In genomic region chr15:61535180-61535579, GRCm38 (mm10) we compare ENCODE assay signal across 20 mouse cellular contexts.
"Had no signal": no experiment of that assay in that cellular context is flagged by ENCODE, and none has a peak within 500 bp of the region (broad histone marks: within the 10 kb centered on the region; RNA-seq: fewer than 3 reads in every experiment).

No protein-coding gene starts in this region.

- H3K4me1 ChIP-seq: limb, embryonic 13.5 days; liver, embryonic 12.5 days; liver, embryonic 15.5 days; neural tube, embryonic 12.5 days; neural tube, embryonic 15.5 days had no signal

- H3K9me3 ChIP-seq: kidney, embryonic 15.5 days; limb, embryonic 13.5 days; liver, embryonic 12.5 days; liver, embryonic 15.5 days; neural tube, embryonic 12.5 days; neural tube, embryonic 15.5 days had no signal

- DNase-seq: kidney, adult 8-10 months; kidney, postnatal 10 days; kidney, postnatal 36 days; left cerebral cortex, postnatal 4 days; liver; lung, adult 2 months; right cerebral cortex, adult 18-20 months; right cerebral cortex, postnatal 14 days; right cerebral cortex, postnatal 4 days; thymus, adult 2 months; thymus, postnatal 14 days; thymus, postnatal 4 days had no signal

- H3K4me2 ChIP-seq: kidney, embryonic 15.5 days; limb, embryonic 13.5 days; liver, embryonic 12.5 days; liver, embryonic 15.5 days; neural tube, embryonic 12.5 days; neural tube, embryonic 15.5 days had no signal

- H3K27ac ChIP-seq: kidney, embryonic 15.5 days; limb, embryonic 13.5 days; liver, embryonic 12.5 days; liver, embryonic 15.5 days; macrophage; neural tube, embryonic 12.5 days; neural tube, embryonic 15.5 days had no signal

- ATAC-seq: liver, embryonic 12.5 days; lung, postnatal 0 days had no signal

- H3K27me3 ChIP-seq: kidney, embryonic 15.5 days; limb, embryonic 13.5 days; liver, embryonic 12.5 days; liver, embryonic 15.5 days; neural tube, embryonic 12.5 days; neural tube, embryonic 15.5 days had no signal

- H3K9ac ChIP-seq: kidney, embryonic 15.5 days; limb, embryonic 13.5 days; liver, embryonic 12.5 days; liver, embryonic 15.5 days; neural tube, embryonic 12.5 days; neural tube, embryonic 15.5 days had no signal

- H3K36me3 ChIP-seq: kidney, embryonic 15.5 days; limb, embryonic 13.5 days; liver, embryonic 12.5 days; liver, embryonic 15.5 days; neural tube, embryonic 12.5 days; neural tube, embryonic 15.5 days had no signal

- H3K4me3 ChIP-seq: kidney, embryonic 15.5 days; limb, embryonic 13.5 days; liver, embryonic 12.5 days; liver, embryonic 15.5 days; neural tube, embryonic 12.5 days; neural tube, embryonic 15.5 days had no signal
